17 mouse cellular contexts compared by ENCODE assay signal in genomic region chr14:76024641-76025040, GRCm38 (mm10). TPM values are rescaled to one million over a fixed set of nuclear protein-coding genes. Genes with fewer than 3 reads are reported as not detected.
A peak's percentile ranks its signal among the peaks of the same experiment; 100 is the strongest.
DNase-seq lines count a peak whose midpoint lies in the region; TF ChIP-seq lines count a peak whose summit lies in the region.
"Had no signal": no experiment of that assay in that cellular context is flagged by ENCODE, and none has a peak within 500 bp of the region (broad histone marks: within the 10 kb centered on the region; RNA-seq: fewer than 3 reads in every experiment).

No protein-coding gene starts in this region.

- peaks cover 3% of the 10 kb centered on the region; the same call in 1 of the 2 replicates for H3K4me1 ChIP-seq in testis, adult 2 months (ENCODE audit: control insufficient read depth, insufficient read depth, low read length)
- H3K4me1 ChIP-seq: heart, embryonic 12.5 days; hindbrain, embryonic 12.5 days had no signal

- peak overlapping the region; percentile 69 for H3K4me3 ChIP-seq in testis, adult 2 months (ENCODE audit: control insufficient read depth, low read depth, low read length)
- H3K4me3 ChIP-seq: embryonic facial prominence, embryonic 10.5 days; forebrain, embryonic 13.5 days; heart, embryonic 12.5 days; hindbrain, embryonic 12.5 days had no signal

- no peaks in the 10 kb centered on the region for H3K36me3 ChIP-seq in testis, adult 2 months (ENCODE audit: control insufficient read depth, insufficient read depth, low read length)
- H3K36me3 ChIP-seq: embryonic facial prominence, embryonic 10.5 days; heart, embryonic 12.5 days; hindbrain, embryonic 12.5 days had no signal

- H3K27me3 ChIP-seq in testis, adult 2 months (ENCODE audit: control insufficient read depth, insufficient read depth, low read length): no peaks in the 10 kb centered on the region
- H3K27me3 ChIP-seq: forebrain, embryonic 13.5 days; heart, embryonic 12.5 days; hindbrain, embryonic 12.5 days had no signal

- no peak overlapping the region for H3K27ac ChIP-seq in testis, adult 2 months (ENCODE audit: control insufficient read depth, insufficient read depth, low read depth, low read length)
- H3K27ac ChIP-seq: embryonic facial prominence, embryonic 10.5 days; forebrain, embryonic 13.5 days; hindbrain, embryonic 12.5 days had no signal

- TF ChIP-seq POLR2A in testis, adult 2 months (IDR thresholded peaks at IDR 0.05; ENCODE audit: control insufficient read depth, low read depth, low read length): no peak

- DNase-seq in heart, adult 11 months: peak; percentile 22
- DNase-seq in heart, postnatal 4 days: no peak
- no peak for DNase-seq in testis, postnatal 10 days (ENCODE audit: low spot score)
- DNase-seq in layer of hippocampus, adult 8-10 months (ENCODE audit: low spot score in 2 of 2): peak; percentile 52 to 55
- DNase-seq in layer of hippocampus, postnatal 36 days: peak; percentile 59 to 62
- no peak for DNase-seq in adrenal gland, adult 8-10 months
- no peak for DNase-seq in right cerebral cortex, adult 18-20 months
- DNase-seq: adrenal gland, postnatal 25 days; B cell, adult 2 months; cerebellum, adult 2 months; cerebellum, postnatal 10 days; gastrocnemius, postnatal 14 days had no signal

- no peak for TF ChIP-seq CTCF in testis, adult 2 months (IDR thresholded peaks at IDR 0.05; ENCODE audit: control insufficient read depth, insufficient read depth, insufficient replicate concordance, low read depth, low read length)

RNA-seq across cellular contexts. Expression of gene Gtf2f2, which starts 14.0 kb away (rescaled TPM):
- 10 to 100 TPM; 25.0 to 27.4 TPM for total RNA-seq in heart, postnatal 4 days (2021)
- polyA plus RNA-seq in testis, adult 2 months (2012; rRNA removed): 9.5 and 10.7 TPM in 2 replicates
- 10 to 100 TPM; 16.4 to 22.7 (median 18.5) TPM for total RNA-seq in layer of hippocampus, adult 8-10 months (2022)
- total RNA-seq in layer of hippocampus, postnatal 36 days (2021): 10 to 100 TPM; 20.6 to 20.7 TPM
- total RNA-seq in adrenal gland, adult 8-10 months (2022): 10 to 100 TPM; 22.0 to 25.0 (median 23.2) TPM

Comparison
In these comparisons a context has a peak if more than half of its experiments do, and no peak if none do; other contexts are left out.
1. DNase-seq: peak in heart, adult 11 months (single experiment), layer of hippocampus, adult 8-10 months (2 of 2) and layer of hippocampus, postnatal 36 days (2 of 2); none in heart, postnatal 4 days (single experiment), testis, postnatal 10 days (single experiment), adrenal gland, adult 8-10 months (single experiment) and right cerebral cortex, adult 18-20 months (single experiment).